Mouse (Mus musculus) lung, adult 2 months (tissue): ENCODE results near the gene 4930447C04Rik.

ENCODE experiments used
- CTCF ChIP-seq: fragments of 200-500 bp; IDR thresholded peaks from 2 replicates; pipeline ENCODE4 v1.5.1; 2011; ENCODE audit warnings: mild to moderate bottlenecking, low read length, control low read depth; ENCODE audit not compliant: insufficient read depth
- POLR2A ChIP-seq: fragments of 200-500 bp; IDR thresholded peaks from 2 replicates; pipeline ENCODE4 v1.6.1; 2011; ENCODE audit warnings: low read depth, mild to moderate bottlenecking, control low read depth, low read length, borderline replicate concordance; ENCODE audit errors: extremely low read depth

- TF ChIP-seq POLR2A (0 out of 2 replicates have a peak, but pooled peaks have one; percentile 9), CTCF (no peak)
These were observed 96.5 kb downstream of the 4930447C04Rik start for GRCm38 (mm10) chr12:72843973-72844620.
